Mouse (Mus musculus): ENCODE measurements around the gene Actg1. TPM values are rescaled to one million over a fixed set of nuclear protein-coding genes. Genes with fewer than 3 reads are reported as not detected.
A peak's percentile ranks its signal among the peaks of the same experiment; 100 is the strongest.
"Not testable (repeated sequence)": the region's sequence is repeated elsewhere in the genome, so short reads cannot be mapped to it uniquely, and the experiment has no call there.

The Actg1 gene
- polyA plus RNA-seq, 1 experiment = 418 TPM

- H3K27ac ChIP-seq (replicated peaks; ENCODE audit: low read depth, low read length) = no peak overlapping the region
- no peak overlapping the region for H3K4me3 ChIP-seq (ENCODE audit: insufficient read depth, low read depth, low read length)
- peaks cover 8% of the 10 kb centered on the region; the same call in 1 of the 2 replicates for H3K4me1 ChIP-seq (ENCODE audit: control insufficient read depth, insufficient read depth, insufficient read length, low read length)
These were observed 6.2 kb upstream of the Actg1 start for GRCm38 (mm10) chr11:120354304-120355276.

GRCm38 (mm10) chr11:120353500-120354303 lies 5.4 kb upstream of the Actg1 start:
- H3K4me3 ChIP-seq (ENCODE audit: insufficient read depth, low read depth, low read length) = peak overlapping the region; percentile 45
- H3K27ac ChIP-seq (replicated peaks; ENCODE audit: low read depth, low read length) = peak overlapping the region; percentile 55
- peaks cover 8% of the 10 kb centered on the region; the same call in 1 of the 2 replicates for H3K4me1 ChIP-seq (ENCODE audit: control insufficient read depth, insufficient read depth, insufficient read length, low read length)

GRCm38 (mm10) chr11:120352571-120353290 lies 4.4 kb upstream of the Actg1 start:
- peak overlapping the region; percentile 65 for H3K27ac ChIP-seq (replicated peaks; ENCODE audit: low read depth, low read length)
- H3K4me1 ChIP-seq (ENCODE audit: control insufficient read depth, insufficient read depth, insufficient read length, low read length) = peaks cover 8% of the 10 kb centered on the region; the same call in 1 of the 2 replicates
- no peak overlapping the region for H3K4me3 ChIP-seq (ENCODE audit: insufficient read depth, low read depth, low read length)

- H3K4me1 ChIP-seq (ENCODE audit: control insufficient read depth, insufficient read depth, insufficient read length, low read length); H3K4me3 ChIP-seq (ENCODE audit: insufficient read depth, low read depth, low read length); H3K27ac ChIP-seq (replicated peaks; ENCODE audit: low read depth, low read length): not testable (repeated sequence)
These were observed 3.7 kb upstream of the Actg1 start for GRCm38 (mm10) chr11:120352093-120352350.

GRCm38 (mm10) chr11:120351250-120352092 lies 3.1 kb upstream of the Actg1 start:
- H3K27ac ChIP-seq (replicated peaks; ENCODE audit: low read depth, low read length) = peak overlapping the region; percentile 100
- H3K4me3 ChIP-seq (ENCODE audit: insufficient read depth, low read depth, low read length) = no peak overlapping the region
- peaks cover 8% of the 10 kb centered on the region; the same call in 1 of the 2 replicates for H3K4me1 ChIP-seq (ENCODE audit: control insufficient read depth, insufficient read depth, insufficient read length, low read length)

- Histone ChIP-seq H3K4me3 (ENCODE audit: insufficient read depth, low read depth, low read length) (peak overlapping the region; percentile 99), H3K27ac (replicated peaks; ENCODE audit: low read depth, low read length) (peak overlapping the region; percentile 100), H3K4me1 (ENCODE audit: control insufficient read depth, insufficient read depth, insufficient read length, low read length) (peaks cover 8% of the 10 kb centered on the region; the same call in 1 of the 2 replicates)
These were observed 2.4 kb upstream of the Actg1 start for GRCm38 (mm10) chr11:120350711-120351110.

- Histone ChIP-seq H3K27ac (replicated peaks; ENCODE audit: low read depth, low read length) (peak overlapping the region; percentile 100), H3K4me1 (ENCODE audit: control insufficient read depth, insufficient read depth, insufficient read length, low read length) (peaks cover 8% of the 10 kb centered on the region; the same call in 1 of the 2 replicates)
These were observed 1.8 kb upstream of the Actg1 start for GRCm38 (mm10) chr11:120349986-120350702.

GRCm38 (mm10) chr11:120349371-120349985 lies 1.1 kb upstream of the Actg1 start:
- H3K27ac ChIP-seq (replicated peaks; ENCODE audit: low read depth, low read length) = peak overlapping the region; percentile 100
- peaks cover 8% of the 10 kb centered on the region; the same call in 1 of the 2 replicates for H3K4me1 ChIP-seq (ENCODE audit: control insufficient read depth, insufficient read depth, insufficient read length, low read length)
- H3K4me3 ChIP-seq (ENCODE audit: insufficient read depth, low read depth, low read length) = peak overlapping the region; percentile 99

More at GRCm38 (mm10) chr11:120349986-120350702, 1.8 kb upstream of the Actg1 start:
- peak overlapping the region; percentile 99 for H3K4me3 ChIP-seq (ENCODE audit: insufficient read depth, low read depth, low read length)

- H3K27ac ChIP-seq (replicated peaks; ENCODE audit: low read depth, low read length) = peak overlapping the region; percentile 100
- H3K4me3 ChIP-seq (ENCODE audit: insufficient read depth, low read depth, low read length) = peak overlapping the region; percentile 99
- H3K4me1 ChIP-seq (ENCODE audit: control insufficient read depth, insufficient read depth, insufficient read length, low read length) = peaks cover 8% of the 10 kb centered on the region; the same call in 1 of the 2 replicates
These were observed 485 bp upstream of the Actg1 start for GRCm38 (mm10) chr11:120348684-120349370.

GRCm38 (mm10) chr11:120347301-120347700 lies 1.0 kb downstream of the Actg1 start:
- Histone ChIP-seq H3K27ac (replicated peaks; ENCODE audit: low read depth, low read length) (peak overlapping the region; percentile 99), H3K4me1 (ENCODE audit: control insufficient read depth, insufficient read depth, insufficient read length, low read length) (peaks cover 4% of the 10 kb centered on the region; the same call in 1 of the 2 replicates), H3K4me3 (ENCODE audit: insufficient read depth, low read depth, low read length) (peak overlapping the region; percentile 100)

GRCm38 (mm10) chr11:120346383-120347034 lies 1.8 kb downstream of the Actg1 start:
- H3K4me1 ChIP-seq (ENCODE audit: control insufficient read depth, insufficient read depth, insufficient read length, low read length) = not testable (repeated sequence)
- peak overlapping the region; percentile 48 for H3K4me3 ChIP-seq (ENCODE audit: insufficient read depth, low read depth, low read length)
- 0 out of 2 replicates have a peak overlapping the region, but pooled peaks have one; percentile 24 for H3K27ac ChIP-seq (replicated peaks; ENCODE audit: low read depth, low read length)

GRCm38 (mm10) chr11:120345067-120345681 lies 3.2 kb downstream of the Actg1 start:
- Histone ChIP-seq H3K4me3 (ENCODE audit: insufficient read depth, low read depth, low read length) (peak overlapping the region; percentile 36), H3K27ac (replicated peaks; ENCODE audit: low read depth, low read length) (no peak overlapping the region), H3K4me1 (ENCODE audit: control insufficient read depth, insufficient read depth, insufficient read length, low read length) (no peaks in the 10 kb centered on the region)

Data from brown adipose tissue, adult 24 weeks (tissue).